Mouse (Mus musculus) kidney, embryonic 14.5 days (tissue): ENCODE results near the gene Uqcc3. TPM values are rescaled to one million over a fixed set of nuclear protein-coding genes. Genes with fewer than 3 reads are reported as not detected.
A peak's percentile ranks its signal among the peaks of the same experiment; 100 is the strongest.

ENCODE experiments used
- ATAC-seq: fragments of 200-750 bp; cut with Nextera tagmentation; 2 replicates; pipeline ENCODE4 v1.8.0; 2017; ENCODE audit warnings: moderate number of reproducible peaks, mild to moderate bottlenecking, moderate TSS enrichment, moderate library complexity; ENCODE audit not compliant: low FRiP score, low TSS enrichment
- H3K27ac ChIP-seq: fragments of 300-500 bp; sonication (generic); 2 replicates; pipeline ENCODE4 v1.5.1; 2014; ENCODE audit warnings: low read depth, mild to moderate bottlenecking, low read length, moderate library complexity, mixed read lengths
- H3K27me3 ChIP-seq: fragments of 300-500 bp; sonication (generic); 2 replicates; pipeline ENCODE4 v1.6.1; 2014; ENCODE audit warnings: mild to moderate bottlenecking, low read length; ENCODE audit not compliant: control insufficient read depth, insufficient read depth
- H3K36me3 ChIP-seq: fragments of 300-500 bp; sonication (generic); 2 replicates; pipeline ENCODE4 v1.6.1; 2014; ENCODE audit warnings: low read length, mixed read lengths; ENCODE audit not compliant: control insufficient read depth, insufficient read depth
- H3K4me1 ChIP-seq: fragments of 300-500 bp; sonication (generic); 2 replicates; pipeline ENCODE4 v1.6.1; 2014; ENCODE audit warnings: low read length, mixed read lengths; ENCODE audit not compliant: control insufficient read depth, insufficient read depth
- H3K4me2 ChIP-seq: fragments of 300-500 bp; sonication (generic); replicated peaks from 2 replicates; pipeline ENCODE4 v1.6.1; 2014; ENCODE audit warnings: low read depth, mild to moderate bottlenecking, low read length
- H3K4me3 ChIP-seq: fragments of 300-500 bp; sonication (generic); 2 replicates; pipeline ENCODE4 v1.5.1; 2014; ENCODE audit warnings: mild to moderate bottlenecking, low read length
- H3K9ac ChIP-seq: fragments of 300-500 bp; sonication (generic); 2 replicates; pipeline ENCODE4 v1.6.1; 2014; ENCODE audit warnings: low read depth, mild to moderate bottlenecking, low read length, moderate library complexity
- H3K9me3 ChIP-seq: fragments of 300-500 bp; sonication (generic); 2 replicates; pipeline ENCODE4 v1.6.1; 2016; ENCODE audit warnings: low read length; ENCODE audit not compliant: control insufficient read depth
- WGBS: fragments of 180-500 bp; shearing (Covaris S2); extraction: QIAGEN DNeasy Blood & Tissue Kit; methylation state at CpG from one replicate; pipeline ENCODE4 v1.1.7; 2014; 5-methylcytosine and 5-hydroxymethylcytosine counted together
- polyA plus RNA-seq: library from polyadenylated mRNA; unstranded; fragments of >200 nt; fragmentation: Nextera tagmentation; extraction: Ambion mirVana; gene quantifications from 2 replicates; pipeline ENCODE4 v1.2.1, GENCODE M21; 2014

Gene Uqcc3
- polyA plus RNA-seq, 1 experiment from 2014 or later: 63.1 TPM

DNA sequence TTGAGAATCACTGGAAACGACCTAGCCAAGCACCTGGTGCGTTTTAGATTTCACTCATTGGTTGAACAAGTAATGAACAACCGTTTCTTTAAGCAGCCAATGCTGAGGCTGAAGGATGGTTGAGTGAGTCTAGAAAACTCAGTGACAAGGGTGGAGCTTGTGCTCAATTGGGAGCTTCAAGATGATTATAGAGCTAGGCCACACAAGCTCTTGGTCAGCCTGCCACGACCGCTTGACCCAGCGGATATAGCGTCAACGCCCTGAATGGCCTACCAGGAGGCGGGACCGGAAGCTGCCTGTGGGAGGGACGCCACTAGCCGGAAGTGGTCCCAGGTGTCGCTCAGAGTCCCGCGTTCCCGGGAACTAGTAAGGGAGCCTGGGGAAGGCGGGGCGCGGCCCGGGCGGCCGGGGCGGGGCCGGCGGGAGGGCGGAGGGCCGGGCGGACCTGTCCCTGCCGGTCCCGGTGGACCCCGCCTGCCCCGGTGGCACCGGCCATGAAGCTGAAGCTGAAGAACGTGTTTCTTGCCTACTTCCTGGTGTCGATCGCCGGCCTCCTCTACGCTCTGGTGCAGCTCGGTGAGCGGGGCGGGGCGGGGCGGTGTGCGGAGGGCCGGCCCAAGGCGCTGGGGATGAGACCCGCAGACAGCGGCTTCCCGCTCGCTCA, 39.5 kb upstream of the Uqcc3 start, which contains the start of gene B3gat3:
B3gat3 (plus strand) TSS at position 302 of the 664 bp plus-strand sequence.
- Histone ChIP-seq H3K9ac (peak within 1 kb of the TSS; percentile 68), H3K9me3 (no peaks in the 10 kb centered on the region), H3K4me1 (peaks cover 10% of the 10 kb centered on the region; the same call in 1 of the 2 replicates), H3K36me3 (peaks cover 27% of the 10 kb centered on the region), H3K4me2 (peak within 1 kb of the TSS; percentile 68), H3K27me3 (no peaks in the 10 kb centered on the region), H3K4me3 (peak within 1 kb of the TSS; percentile 72), H3K27ac (peak within 1 kb of the TSS; percentile 82)
- ATAC-seq: peak; percentile 98
- 2% methylated on average over 47 of the region's 50 CpGs for WGBS

DNA sequence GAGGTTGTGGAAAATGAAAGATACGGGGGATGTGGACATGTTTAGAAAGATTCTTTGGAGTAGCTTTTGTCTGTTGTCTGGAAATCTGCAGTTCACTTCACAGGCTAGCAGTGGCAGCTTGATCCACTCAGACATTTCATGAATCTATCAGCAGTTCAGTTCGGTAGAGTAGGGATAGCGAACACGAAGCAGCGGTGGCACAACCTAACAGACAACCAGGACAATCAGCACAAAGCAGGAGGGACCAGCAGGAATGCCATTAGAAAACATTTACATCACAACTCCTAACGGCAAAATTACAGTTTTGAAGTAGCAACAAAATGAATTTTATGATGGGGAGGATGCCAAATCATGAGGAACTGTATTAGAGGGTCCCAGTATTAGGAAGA, 39.0 kb upstream of the Uqcc3 start:
- no peaks in the 10 kb centered on the region for H3K9me3 ChIP-seq
- H3K27ac ChIP-seq: peak overlapping the region; percentile 82
- peak overlapping the region; percentile 72; the same call in 1 of the 2 replicates for H3K4me3 ChIP-seq
- peaks cover 32% of the 10 kb centered on the region for H3K36me3 ChIP-seq
- peak overlapping the region; percentile 68 for H3K4me2 ChIP-seq
- H3K4me1 ChIP-seq: peaks cover 10% of the 10 kb centered on the region; the same call in 1 of the 2 replicates
- peak overlapping the region; percentile 68; the same call in 1 of the 2 replicates for H3K9ac ChIP-seq
- ATAC-seq: no peak; the same call in 1 of the 2 replicates
- 63% methylated on average over 6 of the region's 6 CpGs for WGBS
- no peaks in the 10 kb centered on the region for H3K27me3 ChIP-seq

DNA sequence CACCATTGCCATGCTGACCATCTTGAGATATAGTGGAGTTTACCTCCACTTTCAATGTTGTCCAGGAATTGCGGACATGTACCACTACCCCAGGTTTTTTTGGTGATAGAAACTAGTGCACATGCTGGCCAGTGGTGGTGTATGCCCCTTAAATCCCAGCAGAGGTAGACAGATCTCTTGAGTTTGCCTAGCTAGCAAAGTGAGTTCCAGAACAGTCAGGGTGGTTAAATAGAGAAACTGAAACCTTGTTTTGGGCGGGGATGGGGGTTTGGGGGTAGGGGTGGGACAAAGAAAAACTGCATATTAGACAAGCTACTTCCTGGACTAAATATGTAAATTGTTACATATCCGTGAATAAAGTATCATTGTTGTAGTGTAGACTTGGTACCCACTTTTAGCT, 38.3 kb upstream of the Uqcc3 start:
- Histone ChIP-seq H3K27ac (no peak overlapping the region), H3K27me3 (no peaks in the 10 kb centered on the region), H3K9me3 (no peaks in the 10 kb centered on the region), H3K4me2 (no peak overlapping the region), H3K9ac (no peak overlapping the region), H3K4me1 (peaks cover 10% of the 10 kb centered on the region; the same call in 1 of the 2 replicates), H3K4me3 (no peak overlapping the region), H3K36me3 (peaks cover 36% of the 10 kb centered on the region)
- WGBS: 96% methylated on average over 3 of the region's 3 CpGs
- no peak for ATAC-seq

DNA sequence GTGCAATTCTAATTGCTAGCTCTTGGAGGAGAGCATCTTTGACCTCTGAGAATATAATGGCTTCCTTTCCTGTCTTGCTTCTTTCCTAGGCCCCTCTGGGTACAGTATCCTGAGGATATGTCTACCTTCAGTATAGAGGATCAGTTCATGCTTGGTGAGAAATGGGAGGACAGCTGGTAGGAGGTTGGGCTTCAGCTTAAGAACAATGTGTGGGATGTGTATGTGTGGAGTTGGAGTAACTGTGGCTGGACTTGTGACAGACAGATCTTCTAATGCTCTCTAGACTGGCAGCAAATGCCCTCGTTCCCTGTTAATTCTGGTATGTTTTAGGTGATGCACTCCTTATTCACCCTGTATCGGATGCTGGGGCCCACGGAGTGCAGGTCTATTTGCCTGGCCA, 33.5 kb upstream of the Uqcc3 start:
- Histone ChIP-seq H3K36me3 (peaks cover 80% of the 10 kb centered on the region), H3K27me3 (no peaks in the 10 kb centered on the region), H3K4me1 (no peaks in the 10 kb centered on the region), H3K27ac (no peak overlapping the region), H3K4me3 (no peak overlapping the region), H3K9me3 (no peaks in the 10 kb centered on the region), H3K9ac (no peak overlapping the region), H3K4me2 (no peak overlapping the region)
- no peak for ATAC-seq
- 97% methylated on average over 3 of the region's 3 CpGs for WGBS

DNA sequence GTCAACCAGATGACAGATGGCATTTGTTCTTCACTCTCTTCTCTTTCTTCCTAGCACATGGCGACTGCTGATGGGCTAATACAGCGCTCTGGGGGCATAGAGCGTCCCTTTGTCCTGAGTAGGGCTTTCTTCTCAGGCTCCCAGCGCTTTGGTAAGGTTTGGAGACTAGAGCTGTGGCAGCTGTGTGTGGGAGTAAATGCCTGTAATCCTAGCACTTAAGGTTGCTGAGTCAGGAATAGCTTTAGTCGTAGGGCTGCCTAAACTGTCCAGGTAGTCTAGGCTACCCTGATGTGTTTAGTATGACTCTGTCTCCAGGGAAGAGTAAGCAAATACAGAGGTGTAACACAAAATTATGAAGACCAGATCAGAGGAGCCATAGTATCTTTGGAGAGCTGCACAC, 31.1 kb upstream of the Uqcc3 start:
- no peaks in the 10 kb centered on the region for H3K27me3 ChIP-seq
- WGBS: 88% methylated on average over 5 of the region's 5 CpGs
- no peak overlapping the region for H3K27ac ChIP-seq
- no peak overlapping the region for H3K4me3 ChIP-seq
- H3K36me3 ChIP-seq: peaks cover 100% of the 10 kb centered on the region
- H3K9ac ChIP-seq: no peak overlapping the region
- H3K4me1 ChIP-seq: no peaks in the 10 kb centered on the region
- no peak overlapping the region for H3K4me2 ChIP-seq
- no peaks in the 10 kb centered on the region for H3K9me3 ChIP-seq
- ATAC-seq: no peak

DNA sequence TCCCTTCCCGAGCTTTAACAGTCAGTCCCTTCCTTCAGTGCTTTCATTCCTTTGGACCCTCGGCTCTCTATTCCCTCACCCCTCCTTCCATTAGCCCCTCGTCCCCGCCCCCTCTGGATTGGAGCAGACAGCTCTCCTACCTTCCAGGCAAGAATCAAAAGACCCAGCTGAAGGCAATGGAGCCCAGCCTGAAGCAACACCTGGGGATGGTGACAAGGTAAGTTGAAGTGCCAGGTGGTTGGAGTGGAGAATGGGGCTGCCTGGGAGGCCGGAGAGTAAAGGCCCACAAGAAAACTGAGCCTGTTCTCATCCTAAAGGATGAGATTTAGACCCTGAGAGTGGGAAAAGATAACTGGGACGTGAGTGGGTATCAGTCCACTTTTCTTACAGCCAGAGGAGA, 27.8 kb upstream of the Uqcc3 start:
- Histone ChIP-seq H3K9ac (no peak overlapping the region), H3K27me3 (no peaks in the 10 kb centered on the region), H3K27ac (no peak overlapping the region), H3K4me1 (no peaks in the 10 kb centered on the region), H3K36me3 (peaks cover 97% of the 10 kb centered on the region), H3K4me2 (no peak overlapping the region), H3K9me3 (no peaks in the 10 kb centered on the region), H3K4me3 (no peak overlapping the region)
- 85% methylated on average over 6 of the region's 6 CpGs for WGBS
- no peak for ATAC-seq

DNA sequence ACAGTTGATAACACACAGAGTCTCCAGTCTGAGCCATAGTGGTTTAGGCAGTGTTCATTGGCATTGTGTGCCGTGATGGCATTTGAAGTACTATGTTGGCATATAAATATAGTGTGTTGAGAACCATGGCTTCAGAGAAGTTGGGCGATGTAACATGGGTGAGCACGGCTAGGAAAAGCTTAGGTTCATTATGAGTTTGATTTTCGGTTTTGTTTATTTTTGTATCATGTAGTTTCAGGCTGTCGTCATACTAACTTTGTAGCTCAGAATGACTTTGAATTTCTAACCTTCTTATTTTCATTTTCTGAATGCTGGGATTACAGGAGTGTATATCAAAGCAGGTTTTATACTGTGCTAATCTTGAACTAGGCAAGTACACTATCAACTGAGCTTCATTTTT, 22.7 kb upstream of the Uqcc3 start:
- H3K9me3 ChIP-seq: no peaks in the 10 kb centered on the region
- H3K36me3 ChIP-seq: peaks cover 65% of the 10 kb centered on the region
- H3K4me3 ChIP-seq: no peak overlapping the region
- no peak for ATAC-seq
- no peaks in the 10 kb centered on the region for H3K27me3 ChIP-seq
- H3K9ac ChIP-seq: no peak overlapping the region
- H3K4me1 ChIP-seq: peaks cover 5% of the 10 kb centered on the region
- H3K4me2 ChIP-seq: no peak overlapping the region
- WGBS: 95% methylated on average over 5 of the region's 5 CpGs
- no peak overlapping the region for H3K27ac ChIP-seq

DNA sequence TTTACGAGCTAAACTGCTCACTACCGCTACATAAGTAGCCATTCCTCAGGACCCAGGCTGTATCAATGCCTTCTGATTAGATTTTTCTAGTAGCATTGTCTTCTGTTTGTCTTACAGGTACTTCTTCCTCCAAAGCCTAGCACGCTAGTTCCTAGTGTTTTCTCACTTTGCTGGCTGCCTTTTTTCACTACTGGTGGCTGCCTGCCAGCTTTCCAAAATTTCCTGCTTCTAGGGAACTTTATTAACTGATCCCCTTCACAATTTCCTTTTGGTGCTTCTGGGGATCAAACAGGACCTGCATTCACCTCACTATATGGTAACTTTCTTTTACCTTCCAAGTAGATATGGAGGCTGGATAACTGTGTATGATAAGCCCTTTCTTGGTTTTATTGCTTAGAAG, 18.4 kb upstream of the Uqcc3 start:
- no peak for ATAC-seq
- Histone ChIP-seq H3K27ac (no peak overlapping the region), H3K4me1 (peaks cover 15% of the 10 kb centered on the region), H3K4me3 (peak overlapping the region; percentile 75), H3K27me3 (no peaks in the 10 kb centered on the region), H3K9me3 (no peaks in the 10 kb centered on the region), H3K36me3 (peaks cover 45% of the 10 kb centered on the region), H3K9ac (peak overlapping the region; percentile 91), H3K4me2 (peak overlapping the region; percentile 81)
- WGBS: 37% methylated on average over 3 of the region's 3 CpGs

DNA sequence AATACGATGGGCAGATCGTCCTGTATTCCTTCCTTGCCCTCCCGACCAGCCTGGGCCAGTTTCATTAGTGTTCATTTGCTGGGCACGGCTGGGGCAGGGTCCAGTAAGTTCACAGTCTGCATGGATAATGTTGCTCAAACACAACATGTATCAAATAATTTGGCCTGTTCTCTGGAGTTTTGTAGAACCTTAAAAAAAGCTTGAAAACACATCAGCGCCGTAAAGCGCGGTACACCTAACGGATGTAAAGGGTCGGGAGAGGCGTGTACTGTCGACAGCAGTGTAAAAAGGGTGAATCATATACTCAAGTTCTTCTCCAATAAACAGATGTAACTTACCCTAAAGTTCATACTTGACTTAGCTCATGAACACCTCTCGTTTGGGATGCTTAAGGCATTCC, 17.9 kb upstream of the Uqcc3 start:
- Histone ChIP-seq H3K4me3 (peak overlapping the region; percentile 75), H3K27me3 (no peaks in the 10 kb centered on the region), H3K27ac (peak overlapping the region; percentile 82), H3K4me1 (peaks cover 18% of the 10 kb centered on the region), H3K9ac (peak overlapping the region; percentile 91), H3K9me3 (no peaks in the 10 kb centered on the region), H3K36me3 (peaks cover 41% of the 10 kb centered on the region), H3K4me2 (peak overlapping the region; percentile 81)
- WGBS: 8% methylated on average over 13 of the region's 13 CpGs
- ATAC-seq: no peak
